In the genomic region with DNA sequence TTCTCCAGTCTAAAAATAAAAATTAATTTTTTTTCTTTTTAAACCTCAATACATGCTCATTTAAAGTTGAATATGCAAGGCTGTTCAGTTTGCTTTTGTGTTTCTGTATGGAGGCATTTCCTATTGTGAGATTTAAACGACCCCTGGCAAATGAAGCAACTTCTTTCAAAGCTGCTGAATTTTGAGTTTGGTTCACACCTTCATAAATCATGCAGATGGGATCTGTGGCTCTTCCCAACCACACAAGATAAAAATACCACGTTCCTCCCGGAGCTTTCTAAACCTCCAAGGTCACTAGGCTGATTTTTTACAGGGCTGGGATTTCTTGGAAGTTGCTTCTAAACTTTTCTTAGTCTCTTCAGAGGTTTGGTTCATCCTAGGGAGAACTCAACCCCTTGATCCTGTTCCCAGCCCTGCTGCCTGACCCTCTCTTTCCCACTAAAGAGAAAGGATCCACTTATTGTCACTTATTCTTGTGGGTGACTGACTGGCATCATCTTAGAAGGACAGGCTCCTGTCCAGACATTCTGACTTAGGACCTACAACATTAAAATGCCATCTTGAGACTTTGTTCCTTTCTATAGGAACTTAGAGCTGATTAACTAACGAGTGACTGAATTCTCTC, we compare ENCODE assay signal across 12 mouse cellular contexts.
A peak's percentile ranks its signal among the peaks of the same experiment; 100 is the strongest.
DNase-seq lines count a peak whose midpoint lies in the region; ATAC-seq lines count a peak whose summit lies in the region.
"Had no signal": no experiment of that assay in that cellular context is flagged by ENCODE, and none has a peak within 500 bp of the region (broad histone marks: within the 10 kb centered on the region; RNA-seq: fewer than 3 reads in every experiment).

No protein-coding gene starts in this region.

- 0 out of 2 replicates have a peak overlapping the region, but pooled peaks have one; percentile 54 for H3K9ac ChIP-seq in heart, embryonic 14.5 days (ENCODE audit: low read length)
- H3K9ac ChIP-seq in lung, embryonic 15.5 days, result no peak overlapping the region

- DNase-seq in adrenal gland, adult 2 months, result peak; percentile 17
- DNase-seq in adrenal gland, adult 18-20 months (ENCODE audit: low spot score in 2 of 2), result no peak
- DNase-seq in heart, postnatal 25 days (ENCODE audit: low spot score), result no peak
- DNase-seq in lung, postnatal 14 days, result no peak
- peak; percentile 16 for DNase-seq in skeletal muscle tissue, adult 2 months (ENCODE audit: low read depth, low spot score)
- no peak for DNase-seq in yolk sac, embryonic 10.5 days (ENCODE audit: low spot score)
- DNase-seq: cerebellum, postnatal 10 days; kidney, adult 8-10 months had no signal

- no peaks in the 10 kb centered on the region for H3K36me3 ChIP-seq in heart, embryonic 14.5 days (ENCODE audit: control insufficient read depth, insufficient read depth, low read length)
- no peaks in the 10 kb centered on the region for H3K36me3 ChIP-seq in lung, embryonic 15.5 days
- H3K36me3 ChIP-seq: embryonic facial prominence, embryonic 10.5 days had no signal

- H3K4me1 ChIP-seq in heart, embryonic 14.5 days (ENCODE audit: control insufficient read depth in 2 of 2, insufficient read depth in 2 of 2, low read length in 2 of 2), result peaks cover 9 to 19% of the 10 kb centered on the region in 2 experiments
- H3K4me1 ChIP-seq in lung, embryonic 15.5 days, result peaks cover 5% of the 10 kb centered on the region; the same call in 1 of the 2 replicates
- H3K4me1 ChIP-seq: embryonic facial prominence, embryonic 10.5 days had no signal

- WGBS in heart, embryonic 14.5 days, result 21% methylated on average over 4 of the region's 4 CpGs
- 42% methylated on average over 4 of the region's 4 CpGs for WGBS in lung, embryonic 15.5 days

- no peaks in the 10 kb centered on the region for H3K27me3 ChIP-seq in heart, embryonic 14.5 days (ENCODE audit: control insufficient read depth, insufficient read depth, low read length)
- H3K27me3 ChIP-seq in lung, embryonic 15.5 days, result no peaks in the 10 kb centered on the region

- no peak for ATAC-seq in heart, embryonic 14.5 days (ENCODE audit: insufficient number of reproducible peaks, insufficient read depth, low FRiP score, low read depth)
- ATAC-seq in lung, embryonic 15.5 days (ENCODE audit: borderline replicate concordance, extremely low read depth, low FRiP score, low TSS enrichment), result no peak

- intact Hi-C loops in heart, postnatal 25 days (cut with DNase I), result no loop called here

- H3K4me3 ChIP-seq in heart, embryonic 14.5 days (ENCODE audit: control insufficient read depth in 1 of 2, insufficient read depth in 1 of 2, low read depth in 1 of 2, low read length in 2 of 2), result no peak overlapping the region
- H3K4me3 ChIP-seq in lung, embryonic 15.5 days, result no peak overlapping the region
- H3K4me3 ChIP-seq: embryonic facial prominence, embryonic 10.5 days had no signal

- H3K27ac ChIP-seq in heart, embryonic 14.5 days (replicated peaks in 1 of 2; ENCODE audit: control insufficient read depth in 1 of 2, insufficient read depth in 1 of 2, low read depth in 2 of 2, low read length in 2 of 2), result peak overlapping the region; percentile 84 to 95
- H3K27ac ChIP-seq in lung, embryonic 15.5 days, result 0 out of 2 replicates have a peak overlapping the region, but pooled peaks have one; percentile 34
- H3K27ac ChIP-seq: embryonic facial prominence, embryonic 10.5 days had no signal

- H3K4me2 ChIP-seq in heart, embryonic 14.5 days (ENCODE audit: low read length), result peak overlapping the region; percentile 38
- H3K4me2 ChIP-seq in lung, embryonic 15.5 days, result no peak overlapping the region
- H3K4me2 ChIP-seq: midbrain, embryonic 11.5 days had no signal

- H3K9me3 ChIP-seq in heart, embryonic 14.5 days (ENCODE audit: control insufficient read depth, low read length), result no peaks in the 10 kb centered on the region
- H3K9me3 ChIP-seq in lung, embryonic 15.5 days, result no peaks in the 10 kb centered on the region
- H3K9me3 ChIP-seq: embryonic facial prominence, embryonic 10.5 days had no signal

Comparison
In these comparisons a context has a peak if more than half of its experiments do, and no peak if none do; other contexts are left out.
1. DNase-seq: peak in adrenal gland, adult 2 months (single experiment) and skeletal muscle tissue, adult 2 months (single experiment); none in adrenal gland, adult 18-20 months (0 of 2), heart, postnatal 25 days (single experiment), lung, postnatal 14 days (single experiment) and yolk sac, embryonic 10.5 days (single experiment).